Mouse (Mus musculus) heart, postnatal 25 days (tissue): ENCODE measurements at regions not wholly inside any gene's neighbourhood (a gene's known extent, or its start where the extent isn't known, plus 50 kb on each side); places are given as distances from the start of the nearest gene placed in this dataset.

ENCODE experiments used
- DNase-seq: peaks from one replicate; pipeline ENCODE4 v3.0.0; 2022; ENCODE audit warnings: low spot score
- intact Hi-C: fragments of 180-260 bp; cut with DNase I; formaldehyde crosslinking; loops from one replicate; pipeline ENCODE4 v1.15.1; 2025

DNA sequence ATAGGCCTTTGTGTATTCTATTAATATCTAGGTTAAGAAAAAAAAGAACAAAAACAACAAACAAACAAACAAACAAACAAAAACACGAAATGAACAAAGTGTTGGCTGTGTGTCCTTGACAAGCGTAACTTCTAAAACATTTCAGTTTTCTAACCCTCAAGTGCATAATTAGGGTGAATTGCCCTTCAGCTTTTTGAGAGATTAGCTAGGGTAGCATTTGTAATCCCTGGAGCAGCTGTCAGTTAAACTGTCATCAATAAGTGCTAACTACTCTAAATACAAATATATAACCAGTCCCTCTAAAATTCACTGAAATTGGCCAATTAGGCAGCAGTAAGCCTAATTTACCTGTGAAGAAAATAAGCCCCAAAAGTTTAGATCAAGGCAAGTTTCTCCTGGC lies 467.6 kb downstream of the Gabrg2 start:
- intact Hi-C loops = no loop called here

GRCm38 (mm10) chr11:41531971-41532896 lies 468.4 kb downstream of the Gabrg2 start:
- intact Hi-C loops = no loop called here
- no peak for DNase-seq

More for the DNA sequence above, 467.6 kb downstream of the Gabrg2 start:
- DNase-seq = no peak

DNA sequence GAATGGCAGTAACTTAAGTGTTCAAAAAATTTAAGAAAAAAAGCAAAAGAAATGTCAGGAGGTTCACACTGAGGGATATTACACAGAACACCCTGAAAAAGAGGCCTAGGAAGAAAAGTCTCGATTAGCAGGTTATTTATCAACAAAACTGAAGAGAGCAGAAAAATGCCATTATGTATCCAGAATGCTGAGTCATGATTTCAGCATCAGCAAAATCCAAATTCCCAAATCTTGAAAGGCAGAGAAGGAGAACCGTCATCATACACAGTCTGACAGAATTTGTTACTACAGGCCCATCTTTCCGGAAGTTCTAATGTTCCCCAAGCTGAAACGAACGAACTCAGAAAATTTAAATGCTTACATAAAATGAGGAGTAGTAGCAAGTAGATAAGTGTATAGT lies 475.7 kb downstream of the Gabrg2 start:
- intact Hi-C loops = no loop called here
- DNase-seq = no peak

DNA sequence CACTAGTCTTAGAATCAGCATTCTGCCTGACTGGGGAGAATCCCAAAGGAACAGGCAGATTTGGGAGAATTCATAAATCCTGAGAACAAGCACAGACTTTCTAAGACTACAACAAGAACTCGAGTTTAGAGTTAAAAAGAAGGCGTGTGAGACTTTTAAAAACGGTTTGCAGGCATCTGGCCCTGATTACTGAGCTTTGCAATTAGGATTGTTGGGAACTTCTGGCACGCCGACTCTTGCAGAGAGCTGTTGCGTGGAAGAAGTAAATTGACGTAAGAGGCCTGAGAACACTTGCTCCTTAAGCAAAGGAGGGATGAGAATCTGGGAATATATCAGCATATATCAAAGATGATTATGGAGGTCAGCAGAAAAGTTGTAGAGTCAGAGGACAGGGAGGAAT lies 507.4 kb downstream of the Gabrg2 start:
- intact Hi-C loops = no loop called here

GRCm38 (mm10) chr11:41491966-41492365 lies 508.7 kb downstream of the Gabrg2 start:
- intact Hi-C loops = no loop called here
- no peak for DNase-seq

More for the DNA sequence above, 507.4 kb downstream of the Gabrg2 start:
- DNase-seq = no peak

DNA sequence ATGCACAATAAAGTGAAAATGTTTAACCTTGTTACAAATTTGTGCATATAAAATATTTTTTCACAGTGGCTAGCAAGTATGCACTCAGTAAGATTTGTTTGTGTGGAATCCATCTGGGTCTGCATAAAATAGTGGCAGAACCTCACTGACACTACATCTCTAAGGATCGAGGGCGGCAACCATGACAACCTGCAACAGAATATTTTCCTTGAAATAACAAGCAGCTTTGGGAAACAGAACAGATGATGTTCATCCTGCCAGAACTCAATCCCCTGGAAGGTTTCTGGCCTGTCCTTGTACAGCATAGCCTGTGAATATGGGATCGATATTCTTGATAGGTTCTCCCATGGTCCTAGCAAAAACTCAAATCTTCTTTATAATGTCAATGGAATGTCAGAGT lies 509.4 kb downstream of the Gabrg2 start:
- DNase-seq = no peak
- intact Hi-C loops = no loop called here

DNA sequence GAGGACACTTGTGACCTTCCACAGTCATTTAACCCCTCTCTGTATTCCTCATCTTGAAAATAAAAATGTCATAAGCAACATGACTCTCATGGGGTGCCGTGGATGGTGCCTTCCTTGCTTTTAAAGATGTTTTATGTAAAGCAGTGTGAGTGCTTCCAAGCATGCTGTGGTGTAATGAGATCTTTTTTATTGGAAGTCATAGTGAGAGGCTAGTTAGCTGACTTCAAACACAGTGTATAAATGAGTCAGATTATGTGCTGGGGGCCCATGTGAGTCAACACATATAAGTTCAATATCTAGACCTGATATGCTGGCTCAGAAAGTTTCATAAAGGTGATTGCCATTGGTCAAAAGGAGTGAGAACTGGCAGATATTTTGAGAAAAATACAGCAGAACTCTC lies 516.8 kb downstream of the Gabrg2 start:
- intact Hi-C loops = loop anchor here (5.0 kb wide), 1 partner anchor 83 kb away; no protein-coding TSS in a partner anchor
- DNase-seq = no peak

- no peak for DNase-seq
- intact Hi-C loops = no loop called here
These were observed 529.6 kb downstream of the Gabrg2 start for GRCm38 (mm10) chr11:41470938-41471633.

DNA sequence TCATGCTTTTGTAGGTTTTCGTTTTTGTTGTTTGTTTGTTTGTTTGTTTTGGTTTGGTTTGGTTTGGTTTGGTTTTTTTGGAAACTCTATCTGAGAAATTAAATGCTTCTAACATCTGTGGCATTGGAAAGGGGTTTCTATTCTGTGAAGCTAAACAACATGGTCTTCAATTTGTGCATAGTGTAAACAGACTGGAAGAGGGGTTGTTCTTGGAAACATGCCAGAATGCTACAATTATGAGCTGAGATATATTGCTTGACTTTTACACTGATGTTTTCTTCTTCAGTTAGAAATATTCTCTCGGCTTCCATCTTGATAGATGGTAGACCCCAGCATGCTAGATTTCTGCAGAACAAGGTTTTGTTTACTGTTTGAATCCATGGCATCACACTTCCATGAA lies 533.3 kb downstream of the Gabrg2 start:
- intact Hi-C loops = no loop called here
- no peak for DNase-seq

DNA sequence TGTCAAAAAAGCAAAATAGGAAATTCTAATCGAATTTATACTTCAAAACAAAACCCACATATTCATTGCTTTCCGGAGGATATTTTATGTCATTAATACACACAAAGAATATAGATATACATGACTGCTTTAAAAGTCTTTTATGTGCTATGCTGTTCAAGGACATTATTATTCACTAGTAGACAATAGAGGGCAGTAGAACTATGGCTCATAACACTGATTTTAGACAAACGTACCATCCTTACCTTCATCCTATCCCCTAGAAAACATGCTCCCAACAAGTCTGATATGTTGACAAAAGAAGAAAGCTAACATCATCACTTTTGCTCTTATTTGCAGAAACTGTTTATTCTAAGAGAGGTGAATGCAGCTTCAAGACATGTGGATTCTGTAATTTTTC lies 566.8 kb downstream of the Gabrg2 start:
- intact Hi-C loops = no loop called here
- DNase-seq = no peak

DNA sequence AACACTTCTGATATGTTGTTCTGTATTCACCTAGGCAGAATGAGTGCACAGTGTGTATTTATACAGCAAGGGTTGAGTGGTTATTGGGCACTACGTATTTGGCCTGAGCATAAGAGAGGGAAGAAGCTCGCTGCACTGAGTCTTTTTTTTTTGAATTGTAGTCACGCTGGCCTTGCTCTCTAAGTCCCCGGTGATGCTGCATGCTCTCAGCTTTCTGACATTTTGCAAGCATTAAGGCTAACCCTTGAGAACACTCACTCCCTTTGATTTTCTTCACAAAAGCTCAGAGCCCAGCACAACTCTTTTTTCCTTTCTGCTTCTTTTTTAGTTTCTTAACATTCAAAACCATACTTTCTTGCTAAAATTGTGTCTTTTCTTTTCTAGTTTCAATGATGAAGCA lies 575.1 kb downstream of the Gabrg2 start:
- intact Hi-C loops = no loop called here
- DNase-seq = no peak
